Mouse (Mus musculus): ENCODE measurements around the gene Ccdc180. TPM values are rescaled to one million over a fixed set of nuclear protein-coding genes. Genes with fewer than 3 reads are reported as not detected.

The Ccdc180 gene
- total RNA-seq (2021), result under 1 TPM; 0.12 to 0.38 TPM

GRCm38 (mm10) chr4:45890066-45890761 lies at the start of gene Ccdc180:
Gene Ccdc180, plus strand, starts transcription at chr4:45890303.
- peak in 1 of 2 experiments; percentile 17 for DNase-seq (ENCODE audit: extremely low spot score in 1 of 2, low spot score in 1 of 2)

GRCm38 (mm10) chr4:45844355-45844754 lies 45.7 kb upstream of the Ccdc180 start:
- peak in 1 of 2 experiments; percentile 63 for DNase-seq (ENCODE audit: extremely low spot score in 1 of 2, low spot score in 1 of 2)

GRCm38 (mm10) chr4:45846263-45846662 lies 43.8 kb upstream of the Ccdc180 start:
- no peak for DNase-seq (ENCODE audit: extremely low spot score in 1 of 2, low spot score in 1 of 2)

- DNase-seq (ENCODE audit: extremely low spot score in 1 of 2, low spot score in 1 of 2), result no peak
These were observed 41.8 kb upstream of the Ccdc180 start, which contains the start of gene Stra6l for GRCm38 (mm10) chr4:45848109-45848824. Gene Stra6l, plus strand, starts transcription at chr4:45848664.

GRCm38 (mm10) chr4:45848825-45849156 lies 41.3 kb upstream of the Ccdc180 start:
- no peak for DNase-seq (ENCODE audit: extremely low spot score in 1 of 2, low spot score in 1 of 2)

- DNase-seq (ENCODE audit: extremely low spot score in 1 of 2, low spot score in 1 of 2), result no peak
These were observed 40.7 kb upstream of the Ccdc180 start for GRCm38 (mm10) chr4:45849419-45849818.

GRCm38 (mm10) chr4:45851640-45852051 lies 38.5 kb upstream of the Ccdc180 start:
- DNase-seq (ENCODE audit: extremely low spot score in 1 of 2, low spot score in 1 of 2), result no peak

GRCm38 (mm10) chr4:45853496-45854246 lies 36.4 kb upstream of the Ccdc180 start:
- DNase-seq (ENCODE audit: extremely low spot score in 1 of 2, low spot score in 1 of 2), result no peak

GRCm38 (mm10) chr4:45855803-45856424 lies 34.2 kb upstream of the Ccdc180 start:
- peak; percentile 61 to 89 for DNase-seq (ENCODE audit: extremely low spot score in 1 of 2, low spot score in 1 of 2)

GRCm38 (mm10) chr4:45861160-45861559 lies 28.9 kb upstream of the Ccdc180 start:
- DNase-seq (ENCODE audit: extremely low spot score in 1 of 2, low spot score in 1 of 2), result no peak

GRCm38 (mm10) chr4:45867416-45867815 lies 22.7 kb upstream of the Ccdc180 start:
- no peak for DNase-seq (ENCODE audit: extremely low spot score in 1 of 2, low spot score in 1 of 2)

- DNase-seq (ENCODE audit: extremely low spot score in 1 of 2, low spot score in 1 of 2), result no peak
These were observed 20.9 kb upstream of the Ccdc180 start for GRCm38 (mm10) chr4:45869021-45869815.

- DNase-seq (ENCODE audit: extremely low spot score in 1 of 2, low spot score in 1 of 2), result no peak
These were observed 18.0 kb upstream of the Ccdc180 start for GRCm38 (mm10) chr4:45872147-45872546.

GRCm38 (mm10) chr4:45878929-45879328 lies 11.2 kb upstream of the Ccdc180 start:
- peak in 1 of 2 experiments; percentile 43 for DNase-seq (ENCODE audit: extremely low spot score in 1 of 2, low spot score in 1 of 2)

- no peak for DNase-seq (ENCODE audit: extremely low spot score in 1 of 2, low spot score in 1 of 2)
These were observed 7.6 kb upstream of the Ccdc180 start for GRCm38 (mm10) chr4:45882521-45882920.

GRCm38 (mm10) chr4:45883250-45883649 lies 6.9 kb upstream of the Ccdc180 start:
- DNase-seq (ENCODE audit: extremely low spot score in 1 of 2, low spot score in 1 of 2), result no peak

- DNase-seq (ENCODE audit: extremely low spot score in 1 of 2, low spot score in 1 of 2), result no peak
These were observed 616 bp upstream of the Ccdc180 start for GRCm38 (mm10) chr4:45889487-45889886.

- no peak for DNase-seq (ENCODE audit: extremely low spot score in 1 of 2, low spot score in 1 of 2)
These were observed 6.5 kb downstream of the Ccdc180 start for GRCm38 (mm10) chr4:45896425-45897081.

GRCm38 (mm10) chr4:45898413-45898812 lies 8.3 kb downstream of the Ccdc180 start:
- DNase-seq (ENCODE audit: extremely low spot score in 1 of 2, low spot score in 1 of 2), result no peak
